Mouse (Mus musculus) embryo, embryonic 10.5 days (tissue): ENCODE measurements around the gene Itga10.
"Not testable (repeated sequence)": the region's sequence is repeated elsewhere in the genome, so short reads cannot be mapped to it uniquely, and the experiment has no call there.

Source experiments
- DNase-seq: peaks from one replicate; pipeline ENCODE4 v3.0.0-alpha.2; 2015; ENCODE audit warnings: low spot score

Gene Itga10

GRCm38 (mm10) chr3:96680269-96680956, 35.0 kb downstream of the Itga10 start:
- DNase-seq: no peak

GRCm38 (mm10) chr3:96683496-96683895, 38.1 kb downstream of the Itga10 start:
- no peak for DNase-seq

- DNase-seq: no peak
These were observed 38.9 kb downstream of the Itga10 start for GRCm38 (mm10) chr3:96684151-96684821.

- no peak for DNase-seq
These were observed 39.4 kb downstream of the Itga10 start for GRCm38 (mm10) chr3:96684822-96685156.

GRCm38 (mm10) chr3:96686057-96686456, 40.7 kb downstream of the Itga10 start:
- DNase-seq: not testable (repeated sequence)

- DNase-seq: no peak
These were observed 43.5 kb downstream of the Itga10 start for GRCm38 (mm10) chr3:96688854-96689253.

- DNase-seq: no peak
These were observed 44.9 kb downstream of the Itga10 start for GRCm38 (mm10) chr3:96690298-96690697.

- peak; percentile 73 for DNase-seq
These were observed 47.1 kb downstream of the Itga10 start for GRCm38 (mm10) chr3:96692506-96692905.

GRCm38 (mm10) chr3:96693579-96693978, 48.2 kb downstream of the Itga10 start:
- DNase-seq: no peak

GRCm38 (mm10) chr3:96696198-96696765, 50.9 kb downstream of the Itga10 start, which contains the start of gene Pias3:
Pias3 (plus strand) TSS chr3:96696384.
- peak; percentile 90 for DNase-seq

- peak; percentile 91 for DNase-seq
These were observed 51.7 kb downstream of the Itga10 start for GRCm38 (mm10) chr3:96696766-96697732.

GRCm38 (mm10) chr3:96698993-96699690, 53.8 kb downstream of the Itga10 start:
- no peak for DNase-seq

GRCm38 (mm10) chr3:96700376-96700775, 55.0 kb downstream of the Itga10 start:
- DNase-seq: peak; percentile 69

GRCm38 (mm10) chr3:96701003-96701402, 55.6 kb downstream of the Itga10 start:
- DNase-seq: no peak

GRCm38 (mm10) chr3:96704778-96705177, 59.4 kb downstream of the Itga10 start:
- no peak for DNase-seq

GRCm38 (mm10) chr3:96706217-96706616, 60.8 kb downstream of the Itga10 start:
- no peak for DNase-seq

GRCm38 (mm10) chr3:96706984-96707383, 61.6 kb downstream of the Itga10 start:
- no peak for DNase-seq

- peak; percentile 85 for DNase-seq
These were observed 62.7 kb downstream of the Itga10 start, which contains the start of gene Nudt17 for GRCm38 (mm10) chr3:96707903-96708683. Nudt17 (minus strand) TSS chr3:96708562.

GRCm38 (mm10) chr3:96708684-96709064, 63.3 kb downstream of the Itga10 start:
- DNase-seq: no peak
